Mouse (Mus musculus) stomach, embryonic 16.5 days (tissue): ENCODE measurements at regions not wholly inside any gene's neighbourhood (a gene's known extent, or its start where the extent isn't known, plus 50 kb on each side); places are given as distances from the start of the nearest gene placed in this dataset.

Experiments
- ATAC-seq: fragments of 200-750 bp; cut with Nextera tagmentation; 2 replicates; pipeline ENCODE4 v1.8.0; 2017; ENCODE audit warnings: moderate number of reproducible peaks, moderate TSS enrichment; ENCODE audit not compliant: insufficient read depth, low FRiP score
- H3K27ac ChIP-seq: fragments of 300-500 bp; sonication (generic); 2 replicates; pipeline ENCODE4 v1.5.1; 2014; ENCODE audit warnings: low read length
- H3K27me3 ChIP-seq: fragments of 300-500 bp; sonication (generic); 2 replicates; pipeline ENCODE4 v1.6.1; 2014; ENCODE audit warnings: low read length, control low read depth, mixed read lengths; ENCODE audit not compliant: control insufficient read depth, insufficient read depth
- H3K36me3 ChIP-seq: fragments of 300-500 bp; sonication (generic); 2 replicates; pipeline ENCODE4 v1.6.1; 2014; ENCODE audit warnings: low read length; ENCODE audit not compliant: control insufficient read depth, insufficient read depth
- H3K4me1 ChIP-seq: fragments of 300-500 bp; sonication (generic); 2 replicates; pipeline ENCODE4 v1.6.1; 2014; ENCODE audit warnings: low read length, control low read depth, mixed read lengths; ENCODE audit not compliant: control insufficient read depth, insufficient read depth
- H3K4me2 ChIP-seq: fragments of 300-500 bp; sonication (generic); 2 replicates; pipeline ENCODE4 v1.6.1; 2014; ENCODE audit warnings: low read depth, low read length, mixed read lengths
- H3K4me3 ChIP-seq: fragments of 300-500 bp; sonication (generic); replicated peaks from 2 replicates; pipeline ENCODE4 v1.5.1; 2014; ENCODE audit warnings: mild to moderate bottlenecking, low read length
- H3K9ac ChIP-seq: fragments of 300-500 bp; sonication (generic); 2 replicates; pipeline ENCODE4 v1.6.1; 2014; ENCODE audit warnings: low read length
- H3K9me3 ChIP-seq: fragments of 300-500 bp; sonication (generic); replicated peaks from 2 replicates; pipeline ENCODE4 v1.6.1; 2016; ENCODE audit warnings: low read length, control low read depth; ENCODE audit not compliant: control insufficient read depth
- WGBS: fragments of 180-500 bp; shearing (Covaris S2); extraction: QIAGEN DNeasy Blood & Tissue Kit; methylation state at CpG from one replicate; pipeline ENCODE4 v1.1.7; 2014; 5-methylcytosine and 5-hydroxymethylcytosine counted together

GRCm38 (mm10) chr1:154961271-154961670 is 77.0 kb upstream of the Cacna1e start:
- WGBS = 80% methylated on average over 4 of the region's 4 CpGs
- Histone ChIP-seq H3K4me2 (no peak overlapping the region), H3K27ac (no peak overlapping the region), H3K9ac (no peak overlapping the region), H3K4me1 (no peaks in the 10 kb centered on the region), H3K4me3 (no peak overlapping the region), H3K36me3 (no peaks in the 10 kb centered on the region), H3K9me3 (no peaks in the 10 kb centered on the region), H3K27me3 (no peaks in the 10 kb centered on the region)
- ATAC-seq = no peak

GRCm38 (mm10) chr1:154956625-154957031 is 72.3 kb upstream of the Cacna1e start:
- 57% methylated on average over 5 of the region's 5 CpGs for WGBS
- H3K4me2 ChIP-seq = no peak overlapping the region
- no peaks in the 10 kb centered on the region for H3K36me3 ChIP-seq
- H3K9me3 ChIP-seq = no peaks in the 10 kb centered on the region
- ATAC-seq = peak; percentile 77; the same call in 1 of the 2 replicates
- no peak overlapping the region for H3K4me3 ChIP-seq
- H3K27ac ChIP-seq = no peak overlapping the region; the same call in 1 of the 2 replicates
- H3K27me3 ChIP-seq = no peaks in the 10 kb centered on the region
- no peaks in the 10 kb centered on the region for H3K4me1 ChIP-seq
- no peak overlapping the region for H3K9ac ChIP-seq

GRCm38 (mm10) chr1:154952679-154953078 is 68.4 kb upstream of the Cacna1e start:
- 82% methylated on average over 2 of the region's 2 CpGs for WGBS
- H3K9ac ChIP-seq = no peak overlapping the region
- no peak for ATAC-seq

More at GRCm38 (mm10) chr1:154952679-154953078, 68.4 kb upstream of the Cacna1e start:
- H3K9me3 ChIP-seq = no peaks in the 10 kb centered on the region
- no peak overlapping the region for H3K27ac ChIP-seq
- H3K4me3 ChIP-seq = no peak overlapping the region
- no peaks in the 10 kb centered on the region for H3K27me3 ChIP-seq
- H3K4me1 ChIP-seq = no peaks in the 10 kb centered on the region
- no peak overlapping the region for H3K4me2 ChIP-seq
- no peaks in the 10 kb centered on the region for H3K36me3 ChIP-seq
